Mouse (Mus musculus): ENCODE data around the gene Csf3. TPM values are rescaled to one million over a fixed set of nuclear protein-coding genes. Genes with fewer than 3 reads are reported as not detected.
"Not testable (repeated sequence)": the region's sequence is repeated elsewhere in the genome, so short reads cannot be mapped to it uniquely, and the experiment has no call there.

Gene Csf3
- polyA plus RNA-seq, 1 experiment from 2014 or later, result 0.08 TPM

DNA sequence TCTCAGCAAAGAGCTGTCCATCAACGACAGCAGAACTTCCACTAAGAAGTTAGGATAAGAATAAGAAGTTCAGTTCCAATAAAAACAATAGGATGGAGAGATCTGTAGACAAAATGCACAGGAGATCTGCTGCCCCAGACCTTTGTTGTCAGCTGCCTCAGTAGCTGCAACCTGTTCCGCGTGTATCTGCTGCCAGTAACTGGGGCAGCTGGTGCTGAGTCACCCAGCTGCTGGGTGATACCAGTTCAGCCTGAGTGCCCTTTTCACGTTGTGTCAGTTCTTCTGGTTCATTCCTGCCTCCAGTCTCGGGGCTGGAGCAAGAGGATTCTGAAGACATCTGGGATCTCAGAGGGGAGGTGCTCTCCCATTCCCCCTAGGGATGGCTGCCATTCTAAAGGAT lies 29.2 kb upstream of the Csf3 start:
- ATAC-seq, result no peak
- H3K27ac ChIP-seq (ENCODE audit: low read depth, low read length), result no peak overlapping the region
- 0 out of 2 replicates have a peak, but pooled peaks cover 3% of the 10 kb centered on the region for H3K27me3 ChIP-seq (replicated peaks; ENCODE audit: control insufficient read depth, insufficient read depth, low read length)
- H3K9ac ChIP-seq (ENCODE audit: low read depth, low read length), result no peak overlapping the region
- WGBS, result 49% methylated on average over 5 of the region's 5 CpGs
- H3K4me1 ChIP-seq (replicated peaks; ENCODE audit: control insufficient read depth, insufficient read depth, low read length), result no peaks in the 10 kb centered on the region
- no peak overlapping the region for H3K4me3 ChIP-seq (ENCODE audit: low read depth, low read length)
- no peaks in the 10 kb centered on the region for H3K9me3 ChIP-seq (ENCODE audit: control insufficient read depth)
- H3K4me2 ChIP-seq (replicated peaks; ENCODE audit: low read depth), result no peak overlapping the region
- TF ChIP-seq CTCF (IDR thresholded peaks at IDR 0.05; ENCODE audit: low read depth), result no peak
- no peaks in the 10 kb centered on the region for H3K36me3 ChIP-seq (ENCODE audit: control insufficient read depth, insufficient read depth)

DNA sequence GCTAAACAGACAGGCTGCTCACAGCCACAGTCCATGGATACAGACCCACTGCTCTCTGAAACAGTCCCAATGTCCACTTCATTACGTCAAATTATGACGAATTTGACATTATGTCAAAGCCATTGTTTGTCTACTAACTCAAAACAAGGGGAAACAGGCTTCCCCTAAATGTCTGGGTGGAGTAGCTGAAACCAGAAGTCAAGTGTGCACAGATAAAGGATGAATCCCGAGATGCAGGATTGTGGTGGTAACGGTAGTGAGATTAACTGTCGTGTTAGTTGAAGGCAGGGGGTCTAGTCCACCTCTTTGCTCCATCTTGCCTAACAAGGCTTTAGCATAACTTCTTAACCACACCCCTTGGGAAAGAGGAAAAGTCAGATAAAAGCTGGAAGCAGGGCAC lies 28.6 kb upstream of the Csf3 start:
- 69% methylated on average over 5 of the region's 5 CpGs for WGBS
- Histone ChIP-seq H3K4me3 (ENCODE audit: low read depth, low read length) (no peak overlapping the region), H3K4me1 (replicated peaks; ENCODE audit: control insufficient read depth, insufficient read depth, low read length) (no peaks in the 10 kb centered on the region), H3K4me2 (replicated peaks; ENCODE audit: low read depth) (no peak overlapping the region), H3K9me3 (ENCODE audit: control insufficient read depth) (no peaks in the 10 kb centered on the region), H3K9ac (ENCODE audit: low read depth, low read length) (no peak overlapping the region), H3K36me3 (ENCODE audit: control insufficient read depth, insufficient read depth) (no peaks in the 10 kb centered on the region), H3K27ac (ENCODE audit: low read depth, low read length) (no peak overlapping the region), H3K27me3 (replicated peaks; ENCODE audit: control insufficient read depth, insufficient read depth, low read length) (0 out of 2 replicates have a peak, but pooled peaks cover 1% of the 10 kb centered on the region)
- no peak for TF ChIP-seq CTCF (IDR thresholded peaks at IDR 0.05; ENCODE audit: low read depth)
- ATAC-seq, result no peak

DNA sequence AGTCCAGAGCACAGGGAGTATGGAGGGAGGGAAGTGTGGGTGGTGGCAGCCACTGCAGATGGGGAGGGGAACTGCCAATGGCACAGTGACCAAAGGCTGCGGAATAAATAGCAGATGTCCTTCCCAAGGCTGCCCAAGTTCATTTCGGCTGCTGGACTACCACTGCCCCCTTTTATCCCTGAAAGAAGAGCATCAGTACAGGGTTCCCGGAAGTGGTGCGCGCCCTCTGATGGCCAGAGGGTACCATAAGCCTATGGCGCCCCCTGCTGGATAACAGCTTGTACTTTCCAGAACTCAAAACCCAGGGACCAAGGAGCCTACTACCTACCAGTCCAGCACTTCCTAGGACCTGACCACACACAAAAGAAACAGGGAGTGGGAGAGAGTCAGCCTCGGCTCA lies 27.9 kb upstream of the Csf3 start:
- 4% methylated on average over 6 of the region's 7 CpGs for WGBS
- not testable (repeated sequence) for H3K36me3 ChIP-seq (ENCODE audit: control insufficient read depth, insufficient read depth)

DNA sequence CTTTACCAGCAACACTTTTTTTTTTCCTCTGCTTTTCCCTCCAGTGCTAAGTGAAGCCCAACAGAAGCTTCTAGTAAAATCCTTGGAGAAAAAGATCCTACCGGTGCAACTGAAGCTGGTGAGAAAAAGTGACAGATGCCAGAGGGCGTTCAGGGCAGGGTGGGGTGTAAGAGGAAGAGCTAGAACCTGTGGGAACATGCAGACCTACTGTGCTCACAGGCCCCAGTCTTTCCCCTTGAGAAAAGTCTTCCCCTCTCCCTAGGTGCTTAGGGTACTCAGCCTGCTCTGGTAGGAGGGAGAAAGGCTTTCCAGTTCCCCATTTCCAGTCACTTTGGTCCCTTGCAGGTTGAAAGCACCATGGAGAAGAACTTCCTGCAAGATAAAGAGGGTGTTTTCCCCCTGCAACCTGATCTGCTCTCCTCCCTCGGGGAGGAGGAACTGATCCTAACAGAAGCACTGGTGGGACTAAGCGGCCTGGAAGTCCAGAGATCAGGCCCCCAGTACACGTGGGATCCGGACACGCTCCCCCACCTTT lies 25.2 kb upstream of the Csf3 start:
- Histone ChIP-seq H3K9ac (ENCODE audit: low read depth, low read length) (no peak overlapping the region), H3K27me3 (replicated peaks; ENCODE audit: control insufficient read depth, insufficient read depth, low read length) (no peaks in the 10 kb centered on the region), H3K4me2 (replicated peaks; ENCODE audit: low read depth) (no peak overlapping the region), H3K4me1 (replicated peaks; ENCODE audit: control insufficient read depth, insufficient read depth, low read length) (no peaks in the 10 kb centered on the region), H3K36me3 (ENCODE audit: control insufficient read depth, insufficient read depth) (no peaks in the 10 kb centered on the region), H3K9me3 (ENCODE audit: control insufficient read depth) (no peaks in the 10 kb centered on the region), H3K4me3 (ENCODE audit: low read depth, low read length) (no peak overlapping the region), H3K27ac (ENCODE audit: low read depth, low read length) (no peak overlapping the region)
- TF ChIP-seq CTCF (IDR thresholded peaks at IDR 0.05; ENCODE audit: low read depth), result no peak
- ATAC-seq, result no peak
- 38% methylated on average over 7 of the region's 7 CpGs for WGBS

More for the DNA sequence above, 27.9 kb upstream of the Csf3 start:
- H3K4me1 ChIP-seq (replicated peaks; ENCODE audit: control insufficient read depth, insufficient read depth, low read length); H3K27ac ChIP-seq (ENCODE audit: low read depth, low read length); H3K27me3 ChIP-seq (replicated peaks; ENCODE audit: control insufficient read depth, insufficient read depth, low read length); H3K4me3 ChIP-seq (ENCODE audit: low read depth, low read length); H3K9me3 ChIP-seq (ENCODE audit: control insufficient read depth); H3K9ac ChIP-seq (ENCODE audit: low read depth, low read length); H3K4me2 ChIP-seq (replicated peaks; ENCODE audit: low read depth): not testable (repeated sequence)
- ATAC-seq, result peak; percentile 39; the same call in 1 of the 2 replicates
- TF ChIP-seq CTCF (IDR thresholded peaks at IDR 0.05; ENCODE audit: low read depth), result peak; percentile 76

DNA sequence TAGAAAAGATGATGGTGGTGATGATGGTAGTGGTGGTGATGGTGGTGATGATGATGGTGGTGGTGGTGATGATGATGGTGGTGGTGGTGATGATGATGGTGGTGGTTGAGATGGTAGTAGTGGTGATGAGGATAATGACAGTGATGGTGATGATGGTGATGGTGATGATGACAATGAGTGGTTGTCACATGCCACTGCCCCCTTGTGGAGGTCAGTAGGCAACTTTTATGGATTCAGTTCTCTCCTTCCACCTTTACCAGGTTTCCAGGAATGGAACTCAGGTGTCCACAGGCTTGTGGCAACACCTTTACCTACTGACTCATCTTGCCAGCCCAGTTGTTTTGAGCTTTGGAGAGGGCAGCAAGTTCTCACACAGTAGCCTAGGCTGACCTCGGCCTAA lies 21.0 kb upstream of the Csf3 start:
- Histone ChIP-seq H3K27me3 (replicated peaks; ENCODE audit: control insufficient read depth, insufficient read depth, low read length) (no peaks in the 10 kb centered on the region), H3K36me3 (ENCODE audit: control insufficient read depth, insufficient read depth) (no peaks in the 10 kb centered on the region), H3K4me3 (ENCODE audit: low read depth, low read length) (no peak overlapping the region), H3K4me1 (replicated peaks; ENCODE audit: control insufficient read depth, insufficient read depth, low read length) (no peaks in the 10 kb centered on the region), H3K4me2 (replicated peaks; ENCODE audit: low read depth) (no peak overlapping the region), H3K9ac (ENCODE audit: low read depth, low read length) (no peak overlapping the region), H3K27ac (ENCODE audit: low read depth, low read length) (no peak overlapping the region), H3K9me3 (ENCODE audit: control insufficient read depth) (no peaks in the 10 kb centered on the region)
- WGBS, result 82% methylated on average over 1 of the region's 1 CpGs
- ATAC-seq, result no peak
- TF ChIP-seq CTCF (IDR thresholded peaks at IDR 0.05; ENCODE audit: low read depth), result peak; percentile 55

DNA sequence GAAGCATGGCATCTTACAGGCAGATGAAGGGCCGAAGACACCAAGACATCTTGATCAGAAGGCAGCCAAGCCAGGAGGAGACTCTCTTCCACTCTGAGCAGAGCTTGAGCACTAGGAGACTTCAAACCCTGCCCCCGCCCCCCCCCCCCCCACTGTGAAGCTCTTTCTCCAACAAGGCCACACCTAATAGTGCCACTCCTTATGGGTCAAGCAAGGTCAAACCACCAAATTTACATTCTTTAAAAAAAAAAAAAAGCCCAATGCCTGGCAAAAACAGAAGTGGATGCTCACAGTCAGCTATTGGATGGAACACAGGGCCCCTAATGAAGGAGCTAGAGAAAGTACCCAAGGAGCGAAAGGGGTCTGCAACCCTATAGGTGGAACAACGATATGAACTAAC lies 20.5 kb upstream of the Csf3 start:
- not testable (repeated sequence) for H3K4me2 ChIP-seq (replicated peaks; ENCODE audit: low read depth); H3K36me3 ChIP-seq (ENCODE audit: control insufficient read depth, insufficient read depth); H3K4me1 ChIP-seq (replicated peaks; ENCODE audit: control insufficient read depth, insufficient read depth, low read length); H3K4me3 ChIP-seq (ENCODE audit: low read depth, low read length); H3K9ac ChIP-seq (ENCODE audit: low read depth, low read length); ATAC-seq; H3K27ac ChIP-seq (ENCODE audit: low read depth, low read length); H3K27me3 ChIP-seq (replicated peaks; ENCODE audit: control insufficient read depth, insufficient read depth, low read length); H3K9me3 ChIP-seq (ENCODE audit: control insufficient read depth)
- 85% methylated on average over 4 of the region's 4 CpGs for WGBS

DNA sequence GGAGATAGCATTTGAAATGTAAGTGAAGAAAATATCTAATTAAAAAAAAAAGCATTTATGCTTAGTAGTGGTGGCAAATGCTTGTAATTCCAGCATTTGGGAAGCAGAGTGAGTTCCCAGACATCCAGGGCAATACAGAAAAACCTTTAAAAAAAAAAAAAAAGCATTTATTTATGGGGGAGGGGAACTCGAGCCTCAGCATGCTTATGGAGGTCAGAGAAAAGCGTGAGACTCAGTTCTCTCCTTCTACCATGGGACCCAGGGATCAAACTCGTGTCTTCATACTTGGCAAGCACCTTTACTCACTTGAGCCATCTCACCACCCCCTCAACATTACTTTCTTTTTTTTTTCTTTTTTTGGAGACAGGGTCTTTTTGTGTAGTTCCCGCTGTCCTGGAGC lies 19.9 kb upstream of the Csf3 start:
- Histone ChIP-seq H3K4me3 (ENCODE audit: low read depth, low read length) (no peak overlapping the region), H3K4me1 (replicated peaks; ENCODE audit: control insufficient read depth, insufficient read depth, low read length) (no peaks in the 10 kb centered on the region), H3K27ac (ENCODE audit: low read depth, low read length) (no peak overlapping the region), H3K9ac (ENCODE audit: low read depth, low read length) (no peak overlapping the region), H3K27me3 (replicated peaks; ENCODE audit: control insufficient read depth, insufficient read depth, low read length) (no peaks in the 10 kb centered on the region), H3K36me3 (ENCODE audit: control insufficient read depth, insufficient read depth) (peaks cover 11% of the 10 kb centered on the region), H3K9me3 (ENCODE audit: control insufficient read depth) (no peaks in the 10 kb centered on the region), H3K4me2 (replicated peaks; ENCODE audit: low read depth) (no peak overlapping the region; the same call in 1 of the 2 replicates)
- TF ChIP-seq CTCF (IDR thresholded peaks at IDR 0.05; ENCODE audit: low read depth), result no peak
- WGBS, result 76% methylated on average over 4 of the region's 4 CpGs
- no peak for ATAC-seq

Data from intestine, postnatal 0 days (tissue).